Comparison of ENCODE assay signal across 9 mouse cellular contexts in the genomic region with DNA sequence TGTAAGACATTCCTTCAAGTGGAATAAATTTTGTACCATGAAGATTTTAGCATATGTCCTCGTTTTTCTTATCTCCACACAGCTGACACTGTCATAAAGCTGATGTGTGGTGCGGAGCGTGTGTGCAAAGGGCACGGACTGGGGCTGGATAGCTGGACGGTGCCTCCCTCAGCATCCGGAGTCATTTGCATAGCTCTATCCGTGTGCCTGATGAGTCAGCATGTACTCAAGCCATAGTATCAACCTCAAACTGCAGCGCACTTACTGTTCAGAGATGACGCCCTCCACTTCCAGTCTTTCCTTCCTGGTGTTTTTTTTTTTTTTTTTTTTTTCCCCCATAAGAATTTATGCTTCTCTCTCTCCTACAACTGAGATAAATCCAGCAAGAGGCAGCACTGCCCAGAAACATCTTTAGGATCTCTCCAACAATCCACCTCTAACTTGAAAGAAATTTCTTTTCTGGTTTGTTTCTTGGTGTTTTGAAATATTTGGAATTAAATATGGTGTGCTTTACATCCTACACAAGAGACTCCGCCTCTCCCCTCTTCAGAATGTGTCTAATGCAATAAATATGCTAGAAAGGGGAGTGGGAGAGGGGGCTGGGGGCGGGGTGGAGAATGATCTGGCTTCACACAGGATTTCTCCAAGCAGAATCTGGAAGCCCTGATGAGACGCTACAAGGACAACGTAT. TPM values are rescaled to one million over a fixed set of nuclear protein-coding genes. Genes with fewer than 3 reads are reported as not detected.
A peak's percentile ranks its signal among the peaks of the same experiment; 100 is the strongest.
DNase-seq lines count a peak whose midpoint lies in the region; ATAC-seq lines count a peak whose summit lies in the region.
"Had no signal": no experiment of that assay in that cellular context is flagged by ENCODE, and none has a peak within 500 bp of the region (broad histone marks: within the 10 kb centered on the region; RNA-seq: fewer than 3 reads in every experiment).

No protein-coding gene starts in this region.

- no peak overlapping the region; the same call in none of the 2 replicates for H3K27ac ChIP-seq in limb, embryonic 15.5 days

- 27% methylated on average over 13 of the region's 13 CpGs for WGBS in limb, embryonic 15.5 days

- 0 out of 2 replicates have a peak overlapping the region, but pooled peaks have one; percentile 10 for H3K4me2 ChIP-seq in limb, embryonic 15.5 days

- H3K9ac ChIP-seq in limb, embryonic 15.5 days: no peak overlapping the region

- peak; percentile 38; the same call in 1 of the 2 replicates for ATAC-seq in frontal cortex, adult (ENCODE audit: low TSS enrichment)
- no peak for ATAC-seq in limb, embryonic 15.5 days (ENCODE audit: insufficient number of reproducible peaks, low FRiP score, low TSS enrichment, low read depth)
- ATAC-seq in cerebellum, adult (ENCODE audit: insufficient number of reproducible peaks, low FRiP score, low TSS enrichment): no peak
- ATAC-seq in megakaryocyte-erythroid progenitor cell, adult 5-6 weeks (replicated peaks; ENCODE audit: low FRiP score, low TSS enrichment, poor library complexity, severe bottlenecking): no peak
- ATAC-seq in CD4-positive, CD25-positive, alpha-beta regulatory T cell, adult 4 months: no peak

- DNase-seq in frontal cortex, postnatal 10 days (ENCODE audit: low spot score in 2 of 2): no peak
- DNase-seq in 3T3-L1 (ENCODE audit: low read depth, low spot score): peak; percentile 92
- peak; percentile 51 for DNase-seq in embryo, embryonic 11 days
- DNase-seq: right cerebral cortex, adult 18-20 months had no signal

- no peaks in the 10 kb centered on the region for H3K36me3 ChIP-seq in limb, embryonic 15.5 days

- H3K9me3 ChIP-seq in limb, embryonic 15.5 days: no peaks in the 10 kb centered on the region

- H3K27me3 ChIP-seq in limb, embryonic 15.5 days: no peaks in the 10 kb centered on the region

- H3K4me1 ChIP-seq in limb, embryonic 15.5 days: peaks cover 17% of the 10 kb centered on the region

- no peak overlapping the region for H3K4me3 ChIP-seq in limb, embryonic 15.5 days

RNA-seq across cellular contexts. Expression of a gene that starts 7.9 kb away (rescaled TPM):
- polyA plus RNA-seq in limb, embryonic 15.5 days (2015; fragmentation: Nextera tagmentation; extraction: Ambion mirVana): 218 and 230 TPM in 2 replicates
- 59.7 and 60.5 TPM in 2 replicates for total RNA-seq in megakaryocyte-erythroid progenitor cell, adult 5-6 weeks (2014; fragmentation: Nextera tagmentation)
- 178 and 200 TPM in 2 replicates for total RNA-seq in megakaryocyte-erythroid progenitor cell, adult 5-6 weeks (2017)
- 100 to 1,000 TPM in 1 of 2 experiments, 10 to 100 TPM in 1; 81.9 to 102 TPM for polyA plus RNA-seq in CD4-positive, CD25-positive, alpha-beta regulatory T cell, adult 4 months (2017; shearing (Covaris generic))

RNA-seq across cellular contexts. Expression of a gene that starts 14.7 kb away (rescaled TPM):
- polyA plus RNA-seq in limb, embryonic 15.5 days (2015; fragmentation: Nextera tagmentation; extraction: Ambion mirVana): 2.9 and 3.3 TPM in 2 replicates
- total RNA-seq in megakaryocyte-erythroid progenitor cell, adult 5-6 weeks (2014; fragmentation: Nextera tagmentation): not detected in 2 replicates
- not detected in 2 replicates for total RNA-seq in megakaryocyte-erythroid progenitor cell, adult 5-6 weeks (2017)
- polyA plus RNA-seq in CD4-positive, CD25-positive, alpha-beta regulatory T cell, adult 4 months (2017; shearing (Covaris generic)): under 1 TPM in 1 of 2 experiments, not detected in 1; 0.65 TPM

Comparison
In these comparisons a context has a peak if more than half of its experiments do, and no peak if none do; other contexts are left out.
1. DNase-seq: peak in 3T3-L1 (single experiment) and embryo, embryonic 11 days (single experiment); none in frontal cortex, postnatal 10 days (0 of 2).